Mouse (Mus musculus) testis, adult 2 months (tissue): ENCODE results near the gene Vegfa. TPM values are rescaled to one million over a fixed set of nuclear protein-coding genes. Genes with fewer than 3 reads are reported as not detected.

Experiments
- H3K27ac ChIP-seq: fragments of 200-500 bp; 2 replicates; pipeline ENCODE4 v1.5.1; 2012; ENCODE audit warnings: low read depth, low read length; ENCODE audit not compliant: control insufficient read depth, insufficient read depth
- H3K27me3 ChIP-seq: fragments of 200-500 bp; 2 replicates; pipeline ENCODE4 v1.6.1; 2012; ENCODE audit warnings: mild to moderate bottlenecking, low read length, moderate library complexity; ENCODE audit not compliant: control insufficient read depth, insufficient read depth
- H3K36me3 ChIP-seq: fragments of 200-500 bp; 2 replicates; pipeline ENCODE4 v1.6.1; 2012; ENCODE audit warnings: mild to moderate bottlenecking, low read length; ENCODE audit not compliant: control insufficient read depth, insufficient read depth
- H3K4me1 ChIP-seq: fragments of 200-500 bp; 2 replicates; pipeline ENCODE4 v1.6.1; 2012; ENCODE audit warnings: low read length; ENCODE audit not compliant: control insufficient read depth, insufficient read depth
- H3K4me3 ChIP-seq: fragments of 200-500 bp; 2 replicates; pipeline ENCODE4 v1.5.1; 2012; ENCODE audit warnings: low read depth, mild to moderate bottlenecking, low read length, moderate library complexity, mixed read lengths; ENCODE audit not compliant: control insufficient read depth
- CTCF ChIP-seq: fragments of 200-500 bp; IDR thresholded peaks from 2 replicates; pipeline ENCODE4 v1.5.1; 2012; ENCODE audit warnings: low read depth, mild to moderate bottlenecking, inconsistent platforms, low read length, moderate library complexity; ENCODE audit not compliant: control insufficient read depth, insufficient read depth, insufficient replicate concordance
- POLR2A ChIP-seq: fragments of 200-500 bp; IDR thresholded peaks from 2 replicates; pipeline ENCODE4 v1.6.1; 2012; ENCODE audit warnings: low read depth, mild to moderate bottlenecking, inconsistent platforms, low read length, moderate library complexity; ENCODE audit not compliant: control insufficient read depth
- polyA plus RNA-seq: library from polyadenylated mRNA; depleted of rRNA; stranded (reverse); fragments of >200 nt; gene quantifications from 2 replicates; pipeline ENCODE4 v1.2.3, GENCODE M21; 2012

The Vegfa gene
- polyA plus RNA-seq, 1 experiment: 13.2 TPM

GRCm38 (mm10) chr17:46021173-46021572 is 11.0 kb downstream of the Vegfa start:
- H3K27me3 ChIP-seq: no peaks in the 10 kb centered on the region
- no peaks in the 10 kb centered on the region for H3K36me3 ChIP-seq
- H3K27ac ChIP-seq: no peak overlapping the region
- no peak for TF ChIP-seq CTCF
- no peak for TF ChIP-seq POLR2A
- no peaks in the 10 kb centered on the region for H3K4me1 ChIP-seq
- no peak overlapping the region for H3K4me3 ChIP-seq

GRCm38 (mm10) chr17:46020579-46020978 is 11.6 kb downstream of the Vegfa start:
- Histone ChIP-seq H3K36me3 (no peaks in the 10 kb centered on the region), H3K4me1 (no peaks in the 10 kb centered on the region), H3K4me3 (no peak overlapping the region), H3K27me3 (no peaks in the 10 kb centered on the region), H3K27ac (no peak overlapping the region)
- TF ChIP-seq CTCF (no peak), POLR2A (no peak)

GRCm38 (mm10) chr17:46018736-46019004 is 13.5 kb downstream of the Vegfa start:
- H3K27me3 ChIP-seq: no peaks in the 10 kb centered on the region
- H3K27ac ChIP-seq: no peak overlapping the region
- H3K4me1 ChIP-seq: no peaks in the 10 kb centered on the region
- no peak for TF ChIP-seq CTCF
- TF ChIP-seq POLR2A: no peak
- no peaks in the 10 kb centered on the region for H3K36me3 ChIP-seq
- no peak overlapping the region for H3K4me3 ChIP-seq

- Histone ChIP-seq H3K27me3 (no peaks in the 10 kb centered on the region), H3K4me1 (no peaks in the 10 kb centered on the region), H3K27ac (no peak overlapping the region), H3K36me3 (no peaks in the 10 kb centered on the region), H3K4me3 (no peak overlapping the region)
- no peak for TF ChIP-seq POLR2A
- no peak for TF ChIP-seq CTCF
Measured at GRCm38 (mm10) chr17:46017946-46018735, 14.0 kb downstream of the Vegfa start.

GRCm38 (mm10) chr17:46016617-46017016 is 15.6 kb downstream of the Vegfa start:
- Histone ChIP-seq H3K4me1 (no peaks in the 10 kb centered on the region), H3K4me3 (no peak overlapping the region), H3K36me3 (no peaks in the 10 kb centered on the region), H3K27ac (no peak overlapping the region), H3K27me3 (no peaks in the 10 kb centered on the region)
- TF ChIP-seq POLR2A: no peak
- no peak for TF ChIP-seq CTCF

- TF ChIP-seq CTCF (no peak), POLR2A (no peak)
- H3K4me1 ChIP-seq: no peaks in the 10 kb centered on the region
- H3K27ac ChIP-seq: no peak overlapping the region
- no peaks in the 10 kb centered on the region for H3K36me3 ChIP-seq
- H3K27me3 ChIP-seq: no peaks in the 10 kb centered on the region
- H3K4me3 ChIP-seq: no peak overlapping the region
Measured at GRCm38 (mm10) chr17:46015967-46016366, 16.2 kb downstream of the Vegfa start.

- no peak overlapping the region for H3K27ac ChIP-seq
- H3K36me3 ChIP-seq: no peaks in the 10 kb centered on the region
- H3K4me3 ChIP-seq: no peak overlapping the region
- no peaks in the 10 kb centered on the region for H3K27me3 ChIP-seq
- no peaks in the 10 kb centered on the region for H3K4me1 ChIP-seq
- TF ChIP-seq POLR2A: no peak
- TF ChIP-seq CTCF: no peak
Measured at GRCm38 (mm10) chr17:46014935-46015334, 17.2 kb downstream of the Vegfa start.

GRCm38 (mm10) chr17:46013549-46013948 is 18.6 kb downstream of the Vegfa start:
- Histone ChIP-seq H3K4me3 (no peak overlapping the region), H3K27ac (no peak overlapping the region), H3K36me3 (no peaks in the 10 kb centered on the region), H3K4me1 (no peaks in the 10 kb centered on the region), H3K27me3 (no peaks in the 10 kb centered on the region)
- no peak for TF ChIP-seq CTCF
- TF ChIP-seq POLR2A: no peak
